Mouse (Mus musculus) G1E (cell line): ENCODE data around the gene Nlrc5. TPM values are rescaled to one million over a fixed set of nuclear protein-coding genes. Genes with fewer than 3 reads are reported as not detected.

Experiments used
- ATAC-seq: 2 replicates; pipeline ENCODE4 v1.8.0; 2016; ENCODE audit warnings: mild to moderate bottlenecking; ENCODE audit not compliant: insufficient number of reproducible peaks, poor library complexity, low FRiP score, severe bottlenecking; ENCODE audit errors: extremely low read depth
- DNase-seq: peaks from one replicate; pipeline ENCODE4 v3.0.0; 2012; ENCODE audit warnings: low spot score
- H3K27me3 ChIP-seq: 2 replicates; pipeline ENCODE4 v1.6.1; 2012; ENCODE audit warnings: mild to moderate bottlenecking, low read length, inconsistent platforms; ENCODE audit not compliant: insufficient read depth
- H3K36me3 ChIP-seq: replicated peaks from 2 replicates; pipeline ENCODE3; 2012; ENCODE audit warnings: mild to moderate bottlenecking, inconsistent platforms
- H3K4me1 ChIP-seq: 2 replicates; pipeline ENCODE4 v1.6.1; 2012; ENCODE audit warnings: low read depth, low read length, inconsistent platforms, mixed read lengths; ENCODE audit not compliant: insufficient read depth
- H3K4me3 ChIP-seq: 2 replicates; pipeline ENCODE4 v1.5.1; 2012; ENCODE audit warnings: low read depth, mild to moderate bottlenecking, inconsistent platforms, low read length, moderate library complexity, mixed read lengths
- H3K9me3 ChIP-seq: replicated peaks from 2 replicates; pipeline ENCODE4 v1.6.1; 2012; ENCODE audit warnings: inconsistent platforms
- CTCF ChIP-seq: IDR thresholded peaks from 2 replicates; pipeline ENCODE4 v1.5.1; 2012; ENCODE audit warnings: low read depth, low read length, inconsistent platforms, mixed read lengths
- GATA1 ChIP-seq: IDR thresholded peaks from 2 replicates; pipeline ENCODE4 v1.6.1; 2012; ENCODE audit warnings: borderline replicate concordance, low read length, inconsistent platforms, mixed read lengths
- GATA2 ChIP-seq: IDR thresholded peaks from 2 replicates; pipeline ENCODE4 v1.6.1; 2012; ENCODE audit warnings: low read depth, low read length, inconsistent platforms, borderline replicate concordance
- POLR2AphosphoS5 ChIP-seq: IDR thresholded peaks from 2 replicates; pipeline ENCODE4 v1.6.1; 2012; ENCODE audit warnings: low read depth, low read length, inconsistent platforms; ENCODE audit not compliant: insufficient replicate concordance
- TAL1 ChIP-seq: conservative IDR thresholded peaks from 2 replicates; pipeline ENCODE4 v1.6.1; 2012; ENCODE audit warnings: low read depth, low read length, inconsistent platforms, mixed read lengths
- polyA plus RNA-seq: library from polyadenylated mRNA; stranded (reverse); fragments of >175 nt; gene quantifications from 2 replicates; pipeline ENCODE4 v1.2.3, GENCODE M21; 2012
- total RNA-seq, 2 experiments: library from RNA; stranded (forward) in 1 of 2; stranded (reverse) in 1 of 2; fragments of 200-1000 nt in 1 of 2; fragments of >200 nt in 1 of 2; fragmentation: Nextera tagmentation in 1 of 2; gene quantifications; 2 replicates each; pipeline ENCODE4 v1.2.3; 2014 to 2017

Nlrc5 gene
- total and polyA plus RNA-seq, 3 experiments = 0.02 to 1.2 TPM; not detected in 1

DNA sequence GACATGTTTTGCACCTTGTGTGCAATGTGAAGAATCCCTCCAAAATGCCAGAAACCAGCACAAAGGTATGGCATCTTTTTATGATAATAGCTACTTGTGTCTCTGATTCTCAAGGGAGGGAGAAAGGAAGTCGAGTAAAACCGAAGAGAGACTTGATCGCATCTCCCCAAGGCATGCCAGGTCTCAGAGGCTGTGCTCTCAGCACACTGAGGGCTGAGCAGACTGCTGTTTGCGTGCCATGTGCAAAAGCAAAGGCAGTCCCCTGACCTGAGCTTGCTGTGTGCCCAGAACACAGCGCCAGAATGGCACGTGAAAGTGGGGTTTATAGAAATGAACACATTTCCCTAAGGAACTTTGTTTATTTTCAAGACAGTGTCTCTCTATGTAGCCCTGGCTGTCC lies 44.6 kb upstream of the Nlrc5 start:
- ATAC-seq = no peak
- DNase-seq = no peak

DNA sequence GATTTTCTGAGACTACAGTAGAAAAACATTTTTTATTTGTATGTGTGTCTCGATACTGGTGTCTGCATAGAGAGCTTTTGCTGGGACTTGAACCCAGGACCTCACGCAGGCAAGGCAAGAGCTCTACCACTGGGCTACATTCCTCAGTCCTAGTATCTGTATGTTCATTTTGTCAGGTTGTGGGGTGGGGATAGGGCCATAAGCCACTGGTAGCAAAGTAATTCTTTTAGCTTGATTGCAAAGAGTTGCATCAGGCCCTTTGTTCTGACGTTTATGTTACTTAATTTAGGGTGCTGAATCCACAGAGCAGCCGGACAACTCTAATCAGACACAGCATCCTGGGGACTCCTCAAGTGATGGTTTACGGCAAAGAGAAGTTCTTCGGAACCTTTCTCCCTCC lies 43.7 kb upstream of the Nlrc5 start:
- TF ChIP-seq CTCF = no peak
- no peak for TF ChIP-seq POLR2AphosphoS5
- TF ChIP-seq GATA1 = no peak
- no peak for TF ChIP-seq TAL1
- no peak for TF ChIP-seq GATA2

More for the DNA sequence above, 44.6 kb upstream of the Nlrc5 start:
- TF ChIP-seq CTCF (no peak), GATA2 (no peak), GATA1 (no peak), TAL1 (no peak), POLR2AphosphoS5 (no peak)
- peaks cover 56% of the 10 kb centered on the region for H3K36me3 ChIP-seq
- no peaks in the 10 kb centered on the region for H3K9me3 ChIP-seq
- H3K27me3 ChIP-seq = no peaks in the 10 kb centered on the region
- no peak overlapping the region for H3K4me3 ChIP-seq
- H3K4me1 ChIP-seq = peaks cover 26% of the 10 kb centered on the region

DNA sequence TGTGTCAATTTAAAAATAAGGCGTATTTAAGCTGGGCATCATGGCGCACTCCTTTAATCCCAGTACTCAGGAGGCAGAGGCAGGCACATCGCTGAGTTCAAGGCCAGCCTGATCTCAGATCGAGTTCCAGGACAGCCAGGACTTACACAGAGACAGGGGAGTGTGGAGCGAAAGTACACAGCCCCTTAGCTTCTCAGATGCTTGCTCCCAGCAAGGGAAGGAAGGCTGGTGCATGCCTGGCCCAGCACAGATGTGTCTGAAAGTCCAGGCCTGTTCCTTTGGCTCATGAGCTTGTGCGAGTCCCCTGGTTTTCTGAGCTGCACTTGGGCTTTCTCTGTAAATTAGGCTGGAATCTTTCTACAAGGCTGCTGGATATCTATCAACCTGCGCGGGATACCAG lies 43.2 kb upstream of the Nlrc5 start:
- H3K36me3 ChIP-seq = peaks cover 70% of the 10 kb centered on the region
- no peaks in the 10 kb centered on the region for H3K9me3 ChIP-seq
- TF ChIP-seq TAL1 (no peak), CTCF (no peak), GATA2 (no peak), GATA1 (no peak), POLR2AphosphoS5 (no peak)
- H3K4me1 ChIP-seq = peaks cover 20% of the 10 kb centered on the region
- ATAC-seq (no peak), DNase-seq (no peak)
- no peak overlapping the region for H3K4me3 ChIP-seq
- no peaks in the 10 kb centered on the region for H3K27me3 ChIP-seq

More for the DNA sequence above, 43.7 kb upstream of the Nlrc5 start:
- H3K27me3 ChIP-seq = no peaks in the 10 kb centered on the region
- DNase-seq (no peak), ATAC-seq (no peak)
- H3K36me3 ChIP-seq = peaks cover 65% of the 10 kb centered on the region
- H3K9me3 ChIP-seq = no peaks in the 10 kb centered on the region
- no peak overlapping the region for H3K4me3 ChIP-seq
- peaks cover 24% of the 10 kb centered on the region for H3K4me1 ChIP-seq

DNA sequence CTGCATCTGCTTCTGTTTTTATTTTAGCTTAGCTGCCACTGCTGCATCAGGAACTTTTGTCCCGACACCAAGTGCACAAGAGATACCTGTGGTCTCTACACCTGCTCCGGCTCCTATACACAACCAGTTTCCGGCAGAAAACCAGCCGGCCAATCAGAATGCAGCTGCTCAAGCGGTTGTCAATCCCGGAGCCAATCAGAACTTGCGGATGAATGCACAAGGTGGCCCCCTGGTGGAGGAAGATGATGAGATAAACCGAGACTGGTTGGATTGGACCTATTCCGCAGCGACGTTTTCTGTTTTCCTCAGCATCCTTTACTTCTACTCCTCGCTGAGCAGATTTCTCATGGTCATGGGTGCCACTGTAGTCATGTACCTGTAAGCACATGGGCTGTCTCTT lies 42.0 kb upstream of the Nlrc5 start:
- Histone ChIP-seq H3K27me3 (no peaks in the 10 kb centered on the region), H3K36me3 (peaks cover 83% of the 10 kb centered on the region), H3K4me3 (no peak overlapping the region), H3K9me3 (no peaks in the 10 kb centered on the region), H3K4me1 (peaks cover 12% of the 10 kb centered on the region)
- TF ChIP-seq TAL1 (no peak), POLR2AphosphoS5 (no peak), CTCF (no peak), GATA1 (no peak), GATA2 (no peak)
- ATAC-seq (no peak), DNase-seq (peak; percentile 23)

DNA sequence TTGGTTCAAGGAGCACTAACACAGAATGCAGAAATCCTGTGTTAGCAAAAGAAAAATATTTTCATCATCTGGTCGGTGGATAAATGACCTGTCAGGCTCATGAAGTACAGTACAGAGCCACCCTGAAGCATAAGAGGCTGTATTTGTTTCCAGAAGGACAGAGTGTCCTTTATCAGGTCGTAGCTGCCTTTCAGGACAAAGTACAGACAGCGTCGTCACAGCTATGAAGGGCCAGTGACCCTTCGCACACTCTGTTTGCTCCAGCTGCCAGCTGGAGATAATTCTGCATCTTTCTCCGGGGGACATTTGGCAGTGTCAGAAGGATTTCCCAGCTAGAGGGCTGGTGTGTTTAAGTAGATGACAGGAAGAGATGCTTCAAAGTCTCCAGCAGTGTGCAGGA lies 41.5 kb upstream of the Nlrc5 start:
- TF ChIP-seq GATA1 (no peak), TAL1 (no peak), POLR2AphosphoS5 (no peak), GATA2 (no peak), CTCF (no peak)
- Histone ChIP-seq H3K4me3 (no peak overlapping the region), H3K4me1 (peaks cover 11% of the 10 kb centered on the region), H3K27me3 (no peaks in the 10 kb centered on the region), H3K9me3 (no peaks in the 10 kb centered on the region), H3K36me3 (peaks cover 88% of the 10 kb centered on the region)
- ATAC-seq (no peak), DNase-seq (no peak)

DNA sequence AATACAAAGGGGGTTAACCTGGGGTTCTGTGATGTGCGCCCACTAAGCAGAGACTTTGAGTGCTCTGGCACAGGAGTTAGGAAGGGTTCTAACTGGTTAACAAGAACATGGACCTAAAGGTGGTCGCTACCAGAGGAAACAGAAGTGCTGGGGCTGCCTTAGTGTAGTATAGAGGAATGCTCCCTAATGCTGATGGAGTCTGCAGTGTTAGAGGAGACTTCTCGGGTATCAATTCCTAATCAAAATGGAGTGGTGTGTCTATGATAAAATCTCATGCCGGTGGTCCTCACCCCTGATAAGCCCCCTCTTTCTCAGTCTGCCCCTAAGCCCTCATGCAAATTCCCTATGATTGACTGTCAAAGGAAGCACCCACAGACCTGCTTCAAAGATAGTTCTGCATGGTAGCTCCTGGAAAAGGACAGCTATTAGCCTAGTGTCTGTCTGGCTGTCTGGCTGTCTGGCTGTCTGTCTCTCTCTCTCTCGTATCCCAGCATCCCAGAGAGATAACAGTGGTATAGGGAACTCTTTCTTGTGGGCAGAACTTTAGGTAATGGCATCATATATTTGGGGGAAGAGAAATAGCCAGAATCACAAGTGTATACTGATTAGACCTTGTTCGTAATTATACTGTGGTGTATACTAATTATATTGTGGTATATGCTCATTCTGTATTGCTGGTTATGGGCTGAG lies 38.2 kb upstream of the Nlrc5 start:
- no peak for DNase-seq
- H3K4me1 ChIP-seq = 0 out of 2 replicates have a peak, but pooled peaks cover 4% of the 10 kb centered on the region
- no peak overlapping the region for H3K4me3 ChIP-seq
- H3K27me3 ChIP-seq = 0 out of 2 replicates have a peak, but pooled peaks cover 3% of the 10 kb centered on the region
- peaks cover 82% of the 10 kb centered on the region for H3K36me3 ChIP-seq
- no peaks in the 10 kb centered on the region for H3K9me3 ChIP-seq
- no peak for ATAC-seq
- TF ChIP-seq CTCF (no peak), POLR2AphosphoS5 (no peak), GATA2 (no peak), TAL1 (no peak), GATA1 (no peak)
